Mouse (Mus musculus) fibroblast of lung, adult 2 months (primary cell): ENCODE measurements around the gene Lhb.
"Not testable (repeated sequence)": the region's sequence is repeated elsewhere in the genome, so short reads cannot be mapped to it uniquely, and the experiment has no call there.

ENCODE experiments used
- DNase-seq: peaks from one replicate; pipeline ENCODE4 v3.0.0-alpha.2; 2011; ENCODE audit warnings: low read depth

The Lhb gene

DNA sequence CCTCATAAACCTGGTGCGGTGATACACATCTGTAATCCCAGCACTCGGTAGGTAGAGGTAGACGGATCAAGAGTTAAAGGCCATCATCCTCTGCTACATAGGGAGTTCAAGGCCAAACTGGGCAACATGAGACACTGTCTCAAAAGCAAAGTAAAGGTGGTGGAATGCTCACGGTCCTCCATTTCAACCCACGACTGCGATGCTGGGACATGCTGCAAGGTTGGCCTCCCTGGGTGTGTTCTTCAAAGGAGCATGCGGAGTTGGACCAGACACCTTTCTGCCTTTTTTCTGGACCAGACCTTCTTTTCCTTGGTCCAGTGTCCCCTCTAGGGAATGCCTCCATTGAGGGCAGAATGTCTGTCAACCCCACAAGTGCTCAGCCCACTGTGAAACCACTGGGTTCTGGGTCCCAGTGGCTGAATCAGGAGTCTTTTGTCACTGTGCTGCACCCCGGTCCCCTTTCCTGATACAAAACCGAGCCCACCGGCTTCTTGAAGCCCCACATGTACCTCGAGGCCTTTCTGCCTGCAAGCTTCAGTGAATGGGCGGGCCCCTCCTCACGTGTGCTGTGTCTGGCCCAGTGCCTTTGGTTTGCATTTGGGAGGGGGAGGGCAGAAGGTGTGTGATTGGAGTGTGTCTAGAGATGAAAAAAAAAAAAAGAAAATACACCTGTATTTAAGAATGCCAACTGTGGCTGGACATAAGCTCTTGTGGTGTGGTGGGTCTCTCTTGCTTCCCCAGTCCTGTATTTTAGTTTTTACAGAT lies 35.5 kb downstream of the Lhb start:
- no peak for DNase-seq

GRCm38 (mm10) chr7:45456721-45457203 lies 36.1 kb downstream of the Lhb start:
- DNase-seq, result no peak

DNA sequence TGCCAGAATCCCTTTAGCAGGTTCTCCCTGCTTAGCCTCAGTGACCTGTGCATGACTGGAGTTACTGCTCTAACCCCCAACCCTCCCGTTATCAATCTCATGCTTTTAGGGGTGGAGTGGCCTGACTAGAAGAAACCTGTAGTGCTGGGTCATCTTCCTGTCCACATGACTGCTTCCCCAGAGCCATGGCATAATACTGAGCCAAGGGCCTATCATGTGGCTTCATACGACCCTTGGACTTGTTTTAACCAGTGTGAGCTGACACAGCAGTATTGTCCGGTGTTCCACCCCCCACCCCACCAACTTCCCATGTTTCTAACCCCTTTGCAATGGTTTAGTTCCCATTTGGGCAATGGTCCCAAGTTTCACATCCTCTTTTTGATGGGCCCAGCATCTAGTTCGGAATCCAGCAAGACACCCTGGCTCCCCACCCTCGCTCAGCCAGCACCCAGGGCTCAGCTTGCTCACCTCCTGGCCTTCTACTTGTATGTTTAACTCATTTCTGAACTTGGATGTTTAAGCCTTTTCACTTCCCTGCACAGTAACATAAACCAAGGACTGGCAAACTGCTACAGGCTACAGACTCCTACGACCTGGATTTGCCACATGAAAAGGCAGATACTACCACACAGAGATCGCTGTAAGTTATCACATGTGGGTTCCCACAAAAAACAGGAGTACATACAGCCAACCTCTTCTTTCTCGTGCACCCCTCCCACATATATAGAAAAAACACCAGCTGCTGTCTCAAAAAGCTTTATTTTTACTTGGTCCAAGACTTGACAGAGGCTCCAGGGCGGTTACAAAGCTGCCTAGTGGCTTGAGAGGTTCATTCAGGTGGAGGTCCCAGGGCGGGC lies 36.8 kb downstream of the Lhb start:
- DNase-seq, result no peak

DNA sequence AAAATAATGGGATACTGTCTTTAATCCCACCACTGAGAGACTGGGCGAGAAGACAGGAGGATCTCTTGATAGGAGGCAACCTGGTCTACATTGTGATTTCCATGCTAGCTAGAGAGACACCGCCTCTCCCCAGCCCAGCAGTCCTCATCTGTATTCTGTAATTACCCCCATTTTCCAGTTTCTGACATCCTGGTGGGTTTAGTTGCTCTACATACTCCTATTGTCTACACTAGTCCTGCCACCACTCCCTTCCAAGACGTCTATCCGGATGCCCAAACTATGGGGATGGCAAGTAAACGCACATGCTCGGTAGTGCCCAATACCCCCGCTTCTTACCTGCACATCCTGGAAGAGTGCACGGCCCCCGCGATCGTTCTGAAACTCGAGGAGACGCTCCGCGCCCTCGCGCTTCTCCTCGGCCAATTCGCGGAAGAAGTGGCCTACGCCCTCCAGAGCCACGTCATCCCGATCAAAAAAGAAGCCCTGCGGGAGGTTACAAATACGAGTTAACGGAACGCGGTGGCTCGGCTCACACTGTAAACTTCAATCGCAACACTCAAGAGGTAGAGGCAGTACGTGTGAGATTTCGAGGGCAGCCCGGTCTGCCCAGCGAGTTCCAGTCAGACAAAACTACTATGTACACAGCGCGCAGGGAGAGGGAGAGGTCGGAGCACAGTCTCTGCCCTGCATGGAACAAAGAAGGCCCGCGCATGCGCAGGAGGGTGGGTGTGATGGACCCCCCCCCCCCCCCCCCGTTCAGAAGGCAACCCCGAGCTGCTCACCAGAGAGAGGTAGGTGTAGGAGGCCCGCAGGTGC lies 38.3 kb downstream of the Lhb start:
- DNase-seq, result no peak

DNA sequence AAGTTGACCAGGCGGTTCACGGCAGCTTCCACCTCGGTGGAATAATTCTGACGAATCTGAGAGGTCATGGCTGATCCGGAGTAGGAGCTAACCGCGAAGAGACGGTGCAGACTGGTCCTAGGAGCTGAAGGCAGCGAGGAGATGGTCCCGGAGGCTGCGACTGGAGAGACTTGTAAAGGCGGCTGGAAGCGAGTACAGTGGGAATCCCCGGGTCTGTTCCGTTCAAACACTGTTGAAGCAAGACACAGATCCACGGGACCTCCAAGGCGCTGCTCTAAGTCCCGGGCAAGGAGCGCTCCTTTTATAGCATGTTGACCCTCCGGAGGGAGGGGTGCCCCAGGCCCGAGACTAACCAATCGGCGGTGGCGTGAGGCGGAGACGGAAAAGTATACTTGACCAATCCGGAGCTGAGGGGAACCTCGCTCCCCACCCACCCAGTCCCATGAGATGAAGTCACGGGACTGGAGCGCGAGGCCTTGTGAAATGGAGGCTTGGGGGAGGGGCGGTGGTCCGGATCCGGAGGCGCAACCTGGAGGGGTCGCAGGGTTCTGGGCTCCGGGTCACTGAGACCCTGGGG lies 39.0 kb downstream of the Lhb start, which contains the start of gene Ftl1:
Gene Ftl1 (minus strand): TSS at position 321 of the 577 bp plus-strand sequence.
- peak; percentile 95 for DNase-seq

DNA sequence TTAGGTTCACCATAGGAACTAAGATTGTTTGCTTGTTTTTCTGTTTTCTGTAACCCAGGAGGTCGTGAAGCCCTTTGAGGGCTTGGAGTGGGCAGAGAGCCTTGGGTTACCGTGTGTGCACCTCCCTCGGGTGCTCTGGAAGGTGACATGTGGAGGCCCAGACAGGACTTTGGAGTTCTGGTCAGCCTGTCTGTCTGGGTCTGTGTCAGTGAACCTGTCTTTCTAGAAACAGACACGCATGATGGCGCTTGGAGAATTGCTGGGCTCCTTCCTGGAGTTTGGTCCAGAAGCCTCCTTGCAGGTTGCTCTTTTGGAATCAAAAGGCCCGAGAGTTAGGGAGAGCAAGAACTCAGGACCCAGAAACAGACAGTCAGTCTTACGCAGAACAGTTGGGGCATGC lies 39.8 kb downstream of the Lhb start:
- no peak for DNase-seq

DNA sequence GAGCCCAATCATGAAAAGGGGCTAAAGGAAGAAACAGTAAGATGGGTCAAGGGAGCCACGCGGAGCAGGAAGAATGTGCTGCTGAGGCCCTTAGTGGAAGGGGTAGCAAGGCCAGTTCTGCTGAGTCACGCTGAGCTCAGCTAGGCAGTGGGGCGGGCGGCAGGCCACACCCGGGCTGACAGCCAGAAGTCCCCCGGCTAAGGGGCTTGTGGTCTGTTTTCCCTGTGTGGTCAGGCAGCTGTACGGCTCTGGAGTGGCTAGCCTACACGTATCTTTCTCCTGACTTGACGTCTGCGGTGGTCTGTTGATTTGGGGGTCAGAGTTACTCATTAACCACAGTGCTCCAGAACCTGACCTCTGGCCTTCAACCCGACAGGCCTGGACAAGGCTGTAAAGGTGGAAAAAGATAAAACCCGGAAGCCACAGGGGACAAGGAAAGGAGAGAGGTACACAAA lies 40.3 kb downstream of the Lhb start:
- peak; percentile 92 for DNase-seq

DNA sequence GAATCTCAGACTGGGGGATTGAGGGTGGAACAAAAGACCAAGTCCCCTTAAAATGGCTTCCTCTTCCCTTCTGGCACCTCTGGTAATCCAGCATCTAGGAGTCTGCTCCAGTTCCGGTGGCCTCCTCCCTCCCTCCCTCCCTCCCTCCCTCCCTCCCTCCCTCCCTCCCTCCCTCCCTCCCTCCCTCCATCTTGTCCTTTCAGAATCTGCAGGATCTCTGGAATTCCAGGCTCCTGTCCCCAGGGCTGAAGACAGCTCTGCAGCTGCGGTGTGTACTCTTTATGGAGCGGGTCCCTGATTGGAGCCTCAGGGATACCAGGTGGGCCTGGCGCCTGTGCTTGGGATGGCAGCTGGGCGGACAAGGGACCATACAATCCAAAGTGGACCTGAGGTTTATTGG lies 40.7 kb downstream of the Lhb start:
- no peak for DNase-seq

GRCm38 (mm10) chr7:45461781-45462180 lies 41.2 kb downstream of the Lhb start:
- no peak for DNase-seq

- no peak for DNase-seq
These were observed 41.7 kb downstream of the Lhb start for GRCm38 (mm10) chr7:45462325-45462724.

GRCm38 (mm10) chr7:45462868-45463267 lies 42.2 kb downstream of the Lhb start:
- DNase-seq, result not testable (repeated sequence)

DNA sequence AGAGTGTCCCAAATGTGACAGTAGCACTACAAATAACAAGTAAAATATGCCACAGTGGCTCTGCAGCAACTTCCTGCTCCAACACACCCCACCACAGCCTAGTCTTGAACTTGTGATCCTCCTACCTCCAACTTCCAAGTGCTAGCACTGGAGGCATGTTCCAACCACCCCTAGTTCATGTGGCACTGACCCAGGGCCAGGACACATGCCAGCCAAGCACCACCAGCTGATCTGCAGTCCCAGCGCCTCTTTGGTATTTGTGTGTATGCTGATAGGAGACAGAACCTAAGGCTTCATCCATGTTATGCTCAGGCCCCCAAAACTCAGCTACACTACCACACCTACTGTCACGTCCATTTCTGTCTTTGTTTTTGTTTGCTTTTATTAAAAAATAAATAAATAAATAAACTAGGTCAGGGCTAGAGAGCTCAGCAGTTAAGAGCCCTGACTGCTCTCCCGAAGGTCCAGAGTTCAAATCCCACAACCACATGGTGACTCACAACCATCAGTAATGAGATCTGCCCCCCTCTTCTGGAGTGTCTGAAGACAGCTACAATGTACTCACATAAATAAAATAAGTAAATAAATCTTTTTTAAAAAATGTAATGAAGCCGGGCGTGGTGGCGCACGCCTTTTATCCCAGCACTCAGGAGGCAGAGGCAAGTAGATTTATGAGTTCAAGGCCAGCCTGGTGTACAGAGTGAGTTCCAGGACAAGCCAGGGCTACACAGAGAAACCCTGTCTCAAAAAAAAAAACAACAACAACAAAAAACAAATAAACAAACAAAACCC lies 43.6 kb downstream of the Lhb start:
- DNase-seq, result no peak

GRCm38 (mm10) chr7:45465112-45465511 lies 44.5 kb downstream of the Lhb start:
- no peak for DNase-seq

- DNase-seq, result no peak
These were observed 44.9 kb downstream of the Lhb start for GRCm38 (mm10) chr7:45465549-45465948.

- peak; percentile 86 for DNase-seq
These were observed 45.9 kb downstream of the Lhb start, which contains the start of gene Bax for GRCm38 (mm10) chr7:45466283-45467089. Bax (minus strand) TSS chr7:45466898.

DNA sequence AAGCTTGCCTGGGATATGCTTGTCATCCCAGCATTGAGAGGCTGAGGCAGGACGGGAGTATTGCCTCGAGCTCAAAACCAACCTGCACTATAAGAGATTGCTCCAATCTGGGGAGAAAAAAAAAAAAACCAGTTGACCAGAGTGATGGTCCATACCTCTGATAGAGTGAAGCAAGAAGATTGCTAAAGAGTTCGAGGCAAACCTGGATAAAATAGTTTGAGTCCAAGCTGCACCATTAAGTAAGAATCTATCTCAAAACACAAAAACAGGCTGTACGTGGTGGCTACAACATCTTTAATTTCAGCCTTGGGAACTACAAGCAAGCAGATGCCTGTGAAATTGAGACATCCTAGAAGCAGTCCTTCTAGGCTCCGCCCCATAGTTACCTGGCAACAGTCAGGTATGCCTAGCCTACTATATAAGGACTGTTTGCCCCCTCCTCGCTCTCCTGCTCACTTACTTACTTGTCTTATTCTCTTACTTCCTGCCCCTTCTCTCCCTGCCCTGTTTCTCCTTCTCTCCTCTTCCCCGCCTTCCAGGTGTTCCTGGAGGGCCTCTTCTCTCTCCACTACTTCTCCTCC lies 46.6 kb downstream of the Lhb start:
- DNase-seq, result no peak

GRCm38 (mm10) chr7:45470869-45471268 lies 50.2 kb downstream of the Lhb start:
- no peak for DNase-seq
